Mouse (Mus musculus): ENCODE measurements around the gene Ctdspl. TPM values are rescaled to one million over a fixed set of nuclear protein-coding genes. Genes with fewer than 3 reads are reported as not detected.
A peak's percentile ranks its signal among the peaks of the same experiment; 100 is the strongest.

Gene Ctdspl
- polyA plus RNA-seq, 1 experiment from 2014 or later = 21.3 TPM

GRCm38 (mm10) chr9:119082039-119082438, 155.8 kb downstream of the Ctdspl start:
- Histone ChIP-seq H3K4me2 (ENCODE audit: low read length) (no peak overlapping the region), H3K4me1 (replicated peaks; ENCODE audit: control insufficient read depth, insufficient read depth, low read length) (peaks cover 28% of the 10 kb centered on the region), H3K9me3 (ENCODE audit: control insufficient read depth, low read length) (no peaks in the 10 kb centered on the region), H3K4me3 (ENCODE audit: low read depth, low read length) (no peak overlapping the region), H3K9ac (ENCODE audit: low read length) (no peak overlapping the region), H3K27me3 (replicated peaks; ENCODE audit: control insufficient read depth, insufficient read depth, low read length) (no peaks in the 10 kb centered on the region), H3K27ac (ENCODE audit: low read depth) (peak overlapping the region; percentile 80), H3K36me3 (ENCODE audit: control insufficient read depth, insufficient read depth, low read length) (peaks cover 10% of the 10 kb centered on the region; the same call in 1 of the 2 replicates)
- DNase-seq (ENCODE audit: low spot score) (no peak), ATAC-seq (replicated peaks; ENCODE audit: low FRiP score, low TSS enrichment, low read depth) (0 out of 2 replicates have a peak, but pooled peaks have one; percentile 11)
- 26% methylated on average over 8 of the region's 8 CpGs for WGBS

- H3K27ac ChIP-seq (ENCODE audit: low read depth) = peak overlapping the region; percentile 80
- H3K9ac ChIP-seq (ENCODE audit: low read length) = no peak overlapping the region
- DNase-seq (ENCODE audit: low spot score) (no peak), ATAC-seq (replicated peaks; ENCODE audit: low FRiP score, low TSS enrichment, low read depth) (no peak)
- H3K4me3 ChIP-seq (ENCODE audit: low read depth, low read length) = no peak overlapping the region
- H3K9me3 ChIP-seq (ENCODE audit: control insufficient read depth, low read length) = no peaks in the 10 kb centered on the region
- H3K4me2 ChIP-seq (ENCODE audit: low read length) = no peak overlapping the region
- H3K36me3 ChIP-seq (ENCODE audit: control insufficient read depth, insufficient read depth, low read length) = peaks cover 10% of the 10 kb centered on the region; the same call in 1 of the 2 replicates
- H3K4me1 ChIP-seq (replicated peaks; ENCODE audit: control insufficient read depth, insufficient read depth, low read length) = peaks cover 36% of the 10 kb centered on the region
- WGBS = 74% methylated on average over 7 of the region's 7 CpGs
- H3K27me3 ChIP-seq (replicated peaks; ENCODE audit: control insufficient read depth, insufficient read depth, low read length) = no peaks in the 10 kb centered on the region
These were observed 156.6 kb downstream of the Ctdspl start for GRCm38 (mm10) chr9:119082656-119083430.

- 0 out of 2 replicates have a peak, but pooled peaks have one; percentile 11 for ATAC-seq (replicated peaks; ENCODE audit: low FRiP score, low TSS enrichment, low read depth)
- no peak for DNase-seq (ENCODE audit: low spot score)
- Histone ChIP-seq H3K27ac (ENCODE audit: low read depth) (no peak overlapping the region), H3K4me3 (ENCODE audit: low read depth, low read length) (no peak overlapping the region), H3K36me3 (ENCODE audit: control insufficient read depth, insufficient read depth, low read length) (peaks cover 4% of the 10 kb centered on the region; the same call in 1 of the 2 replicates), H3K9ac (ENCODE audit: low read length) (no peak overlapping the region), H3K27me3 (replicated peaks; ENCODE audit: control insufficient read depth, insufficient read depth, low read length) (no peaks in the 10 kb centered on the region), H3K4me1 (replicated peaks; ENCODE audit: control insufficient read depth, insufficient read depth, low read length) (peaks cover 41% of the 10 kb centered on the region), H3K9me3 (ENCODE audit: control insufficient read depth, low read length) (no peaks in the 10 kb centered on the region), H3K4me2 (ENCODE audit: low read length) (no peak overlapping the region)
- 71% methylated on average over 10 of the region's 10 CpGs for WGBS
These were observed 157.7 kb downstream of the Ctdspl start for GRCm38 (mm10) chr9:119083966-119084365.

GRCm38 (mm10) chr9:119086451-119086850, 160.2 kb downstream of the Ctdspl start:
- ATAC-seq (replicated peaks; ENCODE audit: low FRiP score, low TSS enrichment, low read depth) (no peak), DNase-seq (ENCODE audit: low spot score) (no peak)
- no peak overlapping the region for H3K9ac ChIP-seq (ENCODE audit: low read length)
- H3K4me3 ChIP-seq (ENCODE audit: low read depth, low read length) = no peak overlapping the region
- no peaks in the 10 kb centered on the region for H3K36me3 ChIP-seq (ENCODE audit: control insufficient read depth, insufficient read depth, low read length)
- 25% methylated on average over 1 of the region's 1 CpGs for WGBS
- no peak overlapping the region for H3K4me2 ChIP-seq (ENCODE audit: low read length)
- H3K4me1 ChIP-seq (replicated peaks; ENCODE audit: control insufficient read depth, insufficient read depth, low read length) = peaks cover 40% of the 10 kb centered on the region
- H3K27ac ChIP-seq (ENCODE audit: low read depth) = no peak overlapping the region
- no peaks in the 10 kb centered on the region for H3K9me3 ChIP-seq (ENCODE audit: control insufficient read depth, low read length)
- no peaks in the 10 kb centered on the region for H3K27me3 ChIP-seq (replicated peaks; ENCODE audit: control insufficient read depth, insufficient read depth, low read length)

- no peak overlapping the region for H3K4me3 ChIP-seq (ENCODE audit: low read depth, low read length)
- no peak overlapping the region for H3K27ac ChIP-seq (ENCODE audit: low read depth)
- H3K27me3 ChIP-seq (replicated peaks; ENCODE audit: control insufficient read depth, insufficient read depth, low read length) = no peaks in the 10 kb centered on the region
- DNase-seq (ENCODE audit: low spot score) (no peak), ATAC-seq (replicated peaks; ENCODE audit: low FRiP score, low TSS enrichment, low read depth) (no peak)
- no peak overlapping the region for H3K9ac ChIP-seq (ENCODE audit: low read length)
- no peaks in the 10 kb centered on the region for H3K36me3 ChIP-seq (ENCODE audit: control insufficient read depth, insufficient read depth, low read length)
- 81% methylated on average over 5 of the region's 5 CpGs for WGBS
- no peaks in the 10 kb centered on the region for H3K9me3 ChIP-seq (ENCODE audit: control insufficient read depth, low read length)
- H3K4me2 ChIP-seq (ENCODE audit: low read length) = peak overlapping the region; percentile 62
- peaks cover 35% of the 10 kb centered on the region for H3K4me1 ChIP-seq (replicated peaks; ENCODE audit: control insufficient read depth, insufficient read depth, low read length)
These were observed 161.1 kb downstream of the Ctdspl start for GRCm38 (mm10) chr9:119087309-119087708.

- Histone ChIP-seq H3K4me1 (replicated peaks; ENCODE audit: control insufficient read depth, insufficient read depth, low read length) (peaks cover 26% of the 10 kb centered on the region), H3K4me3 (ENCODE audit: low read depth, low read length) (peak overlapping the region; percentile 45), H3K27ac (ENCODE audit: low read depth) (peak overlapping the region; percentile 74; the same call in 1 of the 2 replicates), H3K9ac (ENCODE audit: low read length) (0 out of 2 replicates have a peak overlapping the region, but pooled peaks have one; percentile 13), H3K9me3 (ENCODE audit: control insufficient read depth, low read length) (no peaks in the 10 kb centered on the region), H3K4me2 (ENCODE audit: low read length) (peak overlapping the region; percentile 62), H3K27me3 (replicated peaks; ENCODE audit: control insufficient read depth, insufficient read depth, low read length) (no peaks in the 10 kb centered on the region), H3K36me3 (ENCODE audit: control insufficient read depth, insufficient read depth, low read length) (no peaks in the 10 kb centered on the region)
- ATAC-seq (replicated peaks; ENCODE audit: low FRiP score, low TSS enrichment, low read depth) (peak; percentile 89), DNase-seq (ENCODE audit: low spot score) (peak; percentile 100)
- 2% methylated on average over 24 of the region's 24 CpGs for WGBS
These were observed 162.0 kb downstream of the Ctdspl start for GRCm38 (mm10) chr9:119088148-119088801.

GRCm38 (mm10) chr9:119089437-119089836, 163.2 kb downstream of the Ctdspl start:
- Histone ChIP-seq H3K9ac (ENCODE audit: low read length) (no peak overlapping the region), H3K9me3 (ENCODE audit: control insufficient read depth, low read length) (no peaks in the 10 kb centered on the region), H3K4me3 (ENCODE audit: low read depth, low read length) (no peak overlapping the region), H3K27ac (ENCODE audit: low read depth) (no peak overlapping the region), H3K4me2 (ENCODE audit: low read length) (no peak overlapping the region), H3K27me3 (replicated peaks; ENCODE audit: control insufficient read depth, insufficient read depth, low read length) (no peaks in the 10 kb centered on the region), H3K36me3 (ENCODE audit: control insufficient read depth, insufficient read depth, low read length) (no peaks in the 10 kb centered on the region), H3K4me1 (replicated peaks; ENCODE audit: control insufficient read depth, insufficient read depth, low read length) (peaks cover 26% of the 10 kb centered on the region)
- no peak for DNase-seq (ENCODE audit: low spot score)
- ATAC-seq (replicated peaks; ENCODE audit: low FRiP score, low TSS enrichment, low read depth) = no peak
- WGBS = 65% methylated on average over 7 of the region's 7 CpGs

GRCm38 (mm10) chr9:119090462-119090861, 164.2 kb downstream of the Ctdspl start:
- ATAC-seq (replicated peaks; ENCODE audit: low FRiP score, low TSS enrichment, low read depth) (no peak), DNase-seq (ENCODE audit: low spot score) (no peak)
- H3K9ac ChIP-seq (ENCODE audit: low read length) = no peak overlapping the region
- peaks cover 24% of the 10 kb centered on the region for H3K4me1 ChIP-seq (replicated peaks; ENCODE audit: control insufficient read depth, insufficient read depth, low read length)
- H3K27ac ChIP-seq (ENCODE audit: low read depth) = no peak overlapping the region
- 95% methylated on average over 5 of the region's 5 CpGs for WGBS
- no peaks in the 10 kb centered on the region for H3K36me3 ChIP-seq (ENCODE audit: control insufficient read depth, insufficient read depth, low read length)
- no peak overlapping the region for H3K4me3 ChIP-seq (ENCODE audit: low read depth, low read length)
- no peaks in the 10 kb centered on the region for H3K27me3 ChIP-seq (replicated peaks; ENCODE audit: control insufficient read depth, insufficient read depth, low read length)
- no peaks in the 10 kb centered on the region for H3K9me3 ChIP-seq (ENCODE audit: control insufficient read depth, low read length)
- no peak overlapping the region for H3K4me2 ChIP-seq (ENCODE audit: low read length)
